ENCODE assay signal across 10 mouse cellular contexts in genomic region chr4:62596051-62596450, GRCm38 (mm10). TPM values are rescaled to one million over a fixed set of nuclear protein-coding genes. Genes with fewer than 3 reads are reported as not detected.
DNase-seq lines count a peak whose midpoint lies in the region; ATAC-seq lines count a peak whose summit lies in the region.
"Had no signal": no experiment of that assay in that cellular context is flagged by ENCODE, and none has a peak within 500 bp of the region (broad histone marks: within the 10 kb centered on the region; RNA-seq: fewer than 3 reads in every experiment).

No protein-coding gene starts in this region.

- no peaks in the 10 kb centered on the region for H3K27me3 ChIP-seq in hindbrain, embryonic 15.5 days
- no peaks in the 10 kb centered on the region for H3K27me3 ChIP-seq in hindbrain, embryonic 11.5 days (ENCODE audit: control insufficient read depth, insufficient read depth, low read length)

- H3K4me2 ChIP-seq in hindbrain, embryonic 15.5 days: no peak overlapping the region
- no peak overlapping the region for H3K4me2 ChIP-seq in hindbrain, embryonic 11.5 days (replicated peaks; ENCODE audit: low read depth, low read length)
- H3K4me2 ChIP-seq: hindbrain, embryonic 14.5 days had no signal

- DNase-seq in hindbrain, embryonic 11.5 days (ENCODE audit: low spot score): no peak
- peak; percentile 66 for DNase-seq in urinary bladder, postnatal 14 days (ENCODE audit: low spot score)
- no peak for DNase-seq in urinary bladder, postnatal 10 days (ENCODE audit: low spot score)
- DNase-seq in cerebellum, postnatal 10 days: peak; percentile 73 to 84
- DNase-seq in testis, postnatal 10 days (ENCODE audit: low spot score): no peak
- no peak for DNase-seq in T-cell, adult 2 months (ENCODE audit: low spot score)
- DNase-seq: lung, postnatal 4 days; right cerebral cortex, postnatal 14 days had no signal

- peaks cover 13% of the 10 kb centered on the region; the same call in 1 of the 2 replicates for H3K4me1 ChIP-seq in hindbrain, embryonic 15.5 days (replicated peaks)
- peaks cover 4% of the 10 kb centered on the region; the same call in 1 of the 2 replicates for H3K4me1 ChIP-seq in hindbrain, embryonic 11.5 days (replicated peaks; ENCODE audit: control insufficient read depth, insufficient read depth, low read length)

- ATAC-seq in hindbrain, embryonic 15.5 days (ENCODE audit: low FRiP score, low read depth): peak; percentile 54; the same call in 1 of the 2 replicates
- no peak for ATAC-seq in hindbrain, embryonic 11.5 days (ENCODE audit: low FRiP score)

- H3K4me3 ChIP-seq in hindbrain, embryonic 15.5 days: no peak overlapping the region
- H3K4me3 ChIP-seq in hindbrain, embryonic 11.5 days (ENCODE audit: low read depth, low read length): no peak overlapping the region

- H3K36me3 ChIP-seq in hindbrain, embryonic 15.5 days: no peaks in the 10 kb centered on the region
- H3K36me3 ChIP-seq in hindbrain, embryonic 11.5 days (ENCODE audit: control insufficient read depth, insufficient read depth, low read length): no peaks in the 10 kb centered on the region

- WGBS in hindbrain, embryonic 15.5 days: 56% methylated on average over 5 of the region's 5 CpGs
- whole genome bisulfite sequencing in hindbrain, embryonic 11.5 days: 87% methylated on average over 5 of the region's 5 CpGs

- H3K27ac ChIP-seq in hindbrain, embryonic 15.5 days (replicated peaks): no peak overlapping the region; the same call in 1 of the 2 replicates
- H3K27ac ChIP-seq in hindbrain, embryonic 11.5 days (ENCODE audit: low read depth, low read length): no peak overlapping the region
- H3K27ac ChIP-seq: hindbrain, embryonic 14.5 days had no signal

- no peaks in the 10 kb centered on the region for H3K9me3 ChIP-seq in hindbrain, embryonic 15.5 days
- H3K9me3 ChIP-seq in hindbrain, embryonic 11.5 days (ENCODE audit: control insufficient read depth, low read length): no peaks in the 10 kb centered on the region

- H3K9ac ChIP-seq in hindbrain, embryonic 15.5 days: no peak overlapping the region
- H3K9ac ChIP-seq in hindbrain, embryonic 11.5 days (ENCODE audit: low read depth, low read length): no peak overlapping the region
- H3K9ac ChIP-seq: hindbrain, embryonic 14.5 days had no signal

RNA-seq across cellular contexts. Expression of gene Rgs3, which starts 36.4 kb away (rescaled TPM):
- 63.5 and 69.3 TPM in 2 replicates for polyA plus RNA-seq in hindbrain, embryonic 15.5 days (2015; fragmentation: Nextera tagmentation; extraction: Ambion mirVana)
- polyA plus RNA-seq in hindbrain, embryonic 11.5 days (2014; fragmentation: Nextera tagmentation; extraction: Ambion mirVana): 31.3 and 33.2 TPM in 2 replicates

Comparison
In these comparisons a context has a peak if more than half of its experiments do, and no peak if none do; other contexts are left out.
1. DNase-seq: peak in urinary bladder, postnatal 14 days (single experiment) and cerebellum, postnatal 10 days (2 of 2); none in hindbrain, embryonic 11.5 days (single experiment), urinary bladder, postnatal 10 days (single experiment), testis, postnatal 10 days (single experiment) and T-cell, adult 2 months (single experiment).